Mouse (Mus musculus) megakaryocyte, adult 5-6 weeks (primary cell): ENCODE data around the gene Col4a3. TPM values are rescaled to one million over a fixed set of nuclear protein-coding genes. Genes with fewer than 3 reads are reported as not detected.

ENCODE experiments used
- ATAC-seq: 2 replicates; pipeline ENCODE4 v1.8.0; 2016; ENCODE audit warnings: mild to moderate bottlenecking, inconsistent platforms; ENCODE audit not compliant: poor library complexity, severe bottlenecking
- total RNA-seq, 2 experiments: library from RNA; stranded (forward) in 1 of 2; stranded (reverse) in 1 of 2; fragments of 153-499, 151-499 nt in 1 of 2; fragments of 221-1000, 200-1000 nt in 1 of 2; gene quantifications; 2 replicates each; pipeline versions ENCODE4 v1.2.3 to v1.2.4; 2015 to 2017

The Col4a3 gene
- total RNA-seq, 2 experiments from 2014 or later, result not detected

- ATAC-seq, result no peak
Observed at GRCm38 (mm10) chr1:82662269-82662668, 75.5 kb downstream of the Col4a3 start.

- ATAC-seq, result no peak
Observed at GRCm38 (mm10) chr1:82663522-82663921, 76.8 kb downstream of the Col4a3 start.

- no peak for ATAC-seq
Observed at GRCm38 (mm10) chr1:82686328-82686727, 99.6 kb downstream of the Col4a3 start.

DNA sequence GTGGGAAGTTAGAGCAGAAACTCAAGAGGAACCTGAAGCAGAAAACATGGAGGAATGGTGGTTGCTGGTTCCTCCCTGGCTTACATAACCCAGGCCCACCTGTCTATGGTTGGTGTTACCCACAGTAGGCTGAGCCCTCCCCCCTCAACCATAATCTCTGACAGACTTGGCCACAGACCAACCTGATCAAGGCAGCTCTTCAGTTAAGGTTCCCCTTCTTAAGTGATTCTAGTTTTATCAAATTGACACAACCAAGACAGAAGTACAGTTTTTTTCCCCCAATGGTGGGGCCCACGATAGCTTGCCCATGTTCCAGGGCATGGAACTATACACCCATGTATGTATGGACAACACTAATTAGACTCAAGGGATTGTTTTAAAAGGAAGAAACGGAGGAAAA, 100.1 kb downstream of the Col4a3 start:
- ATAC-seq, result no peak

DNA sequence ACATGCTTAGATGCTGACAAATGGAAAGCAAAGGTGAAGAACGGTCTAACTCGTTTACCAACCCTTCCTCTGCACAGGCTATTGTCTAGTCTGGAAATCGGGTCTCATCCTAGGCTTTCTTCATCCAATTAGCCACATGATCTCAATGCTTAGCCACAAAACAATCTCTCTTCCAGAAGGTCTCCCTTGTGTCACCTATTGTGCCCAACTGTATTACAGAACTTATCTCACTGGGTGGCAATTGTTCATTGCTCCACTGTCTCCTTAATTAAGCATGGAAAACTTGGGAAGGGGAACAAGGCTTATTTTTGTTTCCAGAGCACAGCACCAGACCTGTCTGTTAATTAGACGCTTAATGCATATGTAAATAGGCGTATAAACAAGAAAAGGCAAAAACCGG, 101.2 kb downstream of the Col4a3 start:
- ATAC-seq, result no peak

DNA sequence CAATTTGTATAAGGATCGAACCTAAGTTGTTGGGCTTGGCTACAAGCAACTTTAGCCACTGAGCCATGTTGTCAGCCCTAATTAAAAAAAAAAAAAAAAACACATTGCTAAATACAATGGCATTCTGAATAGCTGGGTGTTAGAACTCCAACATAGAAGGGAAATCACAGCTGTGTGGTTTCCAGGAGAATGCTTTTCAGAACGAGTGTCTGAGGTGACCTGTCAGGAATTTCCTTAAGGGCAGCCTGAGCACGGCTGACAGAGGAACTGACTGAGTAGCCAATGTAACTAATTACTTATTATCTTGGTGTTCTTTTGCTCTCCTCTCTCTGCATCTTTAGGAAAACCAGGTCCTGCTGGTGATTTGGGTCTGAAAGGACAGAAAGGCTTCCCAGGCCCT, 109.2 kb downstream of the Col4a3 start:
- ATAC-seq, result no peak

- no peak for ATAC-seq
Observed at GRCm38 (mm10) chr1:82717816-82718512, 131.2 kb downstream of the Col4a3 start.

DNA sequence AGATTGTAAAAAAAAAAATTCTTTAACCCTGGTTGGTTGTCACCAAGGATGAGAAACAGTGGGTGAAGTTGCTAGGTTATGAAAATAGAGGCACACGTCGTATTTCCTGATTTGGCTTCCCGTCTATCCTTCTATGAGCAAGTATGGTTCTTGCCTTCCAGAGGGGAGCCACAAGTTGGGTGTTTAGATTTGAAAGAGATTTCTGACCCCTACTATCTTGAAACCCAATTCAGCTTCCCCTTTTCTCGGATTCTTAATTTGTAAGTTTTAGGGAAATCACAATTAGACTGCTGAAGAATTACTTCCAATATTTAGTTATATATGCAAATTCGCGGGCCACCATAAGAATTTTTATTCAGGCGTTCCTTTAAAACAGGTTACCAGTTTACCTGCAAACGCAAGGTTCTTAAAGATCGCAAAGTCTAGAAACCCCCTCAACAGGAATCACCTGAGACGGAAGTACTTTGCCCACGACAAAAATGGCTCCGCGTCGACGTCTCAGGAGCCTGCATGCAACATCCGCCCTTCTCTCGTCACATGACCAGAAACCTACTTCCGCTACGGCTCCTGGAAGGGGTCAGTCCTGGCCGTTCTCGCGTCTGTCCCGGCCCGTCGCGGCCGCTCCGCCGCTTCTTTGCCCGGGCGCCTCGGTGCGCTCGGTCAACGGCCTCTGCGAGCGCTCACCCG, 137.8 kb downstream of the Col4a3 start, which contains the start of gene Mff:
Gene Mff, plus strand, starts transcription at position 552 of the 687 bp plus-strand sequence.
- peak; percentile 98 for ATAC-seq

- peak; percentile 81 for ATAC-seq
Observed at GRCm38 (mm10) chr1:82725026-82725874, 138.5 kb downstream of the Col4a3 start.

DNA sequence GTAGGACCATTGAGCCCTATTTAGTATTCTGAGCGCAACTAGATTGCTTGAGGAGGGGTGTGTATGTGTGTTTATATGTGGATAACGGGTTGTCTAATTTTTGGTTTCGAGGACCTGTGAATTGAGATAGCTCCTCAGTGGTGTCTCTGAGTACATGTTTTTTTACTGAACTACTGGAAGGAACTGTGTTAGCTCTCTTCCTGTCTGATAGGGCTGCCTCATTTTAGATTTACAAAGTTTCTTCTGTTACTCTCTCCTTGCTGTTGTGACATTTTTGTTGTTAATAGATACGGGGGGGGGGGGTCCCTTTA, 139.1 kb downstream of the Col4a3 start:
- ATAC-seq, result no peak

GRCm38 (mm10) chr1:82726482-82726881, 139.8 kb downstream of the Col4a3 start:
- ATAC-seq, result no peak

- ATAC-seq, result no peak
Observed at GRCm38 (mm10) chr1:82733357-82733756, 146.6 kb downstream of the Col4a3 start.

- ATAC-seq, result no peak
Observed at GRCm38 (mm10) chr1:82738066-82738465, 151.3 kb downstream of the Col4a3 start.

DNA sequence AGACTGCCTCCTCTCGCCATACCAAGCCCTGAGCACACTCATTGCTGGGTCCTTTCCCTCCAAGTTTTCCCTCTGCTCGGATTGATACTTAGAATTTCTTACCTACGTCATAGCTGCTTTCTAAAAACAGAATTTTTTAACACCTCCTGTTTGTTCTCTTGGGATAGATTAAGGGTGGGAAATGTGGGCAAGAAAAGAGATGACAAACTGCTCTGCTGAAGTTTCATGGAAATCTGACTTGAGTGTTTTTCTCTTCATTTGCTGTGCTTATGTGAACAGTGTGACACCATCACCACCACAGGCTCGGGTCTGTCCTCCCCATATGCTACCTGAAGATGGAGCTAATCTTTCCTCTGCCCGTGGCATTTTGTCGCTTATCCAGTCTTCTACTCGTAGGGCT, 154.8 kb downstream of the Col4a3 start:
- ATAC-seq, result no peak

DNA sequence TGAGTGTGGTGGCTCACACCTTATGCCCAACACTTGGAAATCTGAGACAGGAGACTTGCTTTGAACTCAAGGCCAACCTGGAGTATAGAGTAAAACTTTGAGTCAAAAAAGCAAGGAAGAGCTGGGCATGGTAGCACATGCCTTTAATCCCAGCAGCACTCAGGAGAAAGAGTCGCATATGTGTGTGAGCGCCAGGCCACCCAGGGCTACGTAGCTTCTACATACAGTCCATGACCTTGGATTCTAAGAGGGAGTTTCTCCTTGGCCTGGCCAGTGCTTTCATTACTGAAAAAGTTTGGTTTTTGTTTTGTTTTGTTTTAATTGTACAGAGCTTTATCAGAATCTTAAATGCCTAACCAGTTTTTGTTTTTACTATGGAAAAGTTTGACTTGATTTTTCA, 157.2 kb downstream of the Col4a3 start:
- no peak for ATAC-seq

DNA sequence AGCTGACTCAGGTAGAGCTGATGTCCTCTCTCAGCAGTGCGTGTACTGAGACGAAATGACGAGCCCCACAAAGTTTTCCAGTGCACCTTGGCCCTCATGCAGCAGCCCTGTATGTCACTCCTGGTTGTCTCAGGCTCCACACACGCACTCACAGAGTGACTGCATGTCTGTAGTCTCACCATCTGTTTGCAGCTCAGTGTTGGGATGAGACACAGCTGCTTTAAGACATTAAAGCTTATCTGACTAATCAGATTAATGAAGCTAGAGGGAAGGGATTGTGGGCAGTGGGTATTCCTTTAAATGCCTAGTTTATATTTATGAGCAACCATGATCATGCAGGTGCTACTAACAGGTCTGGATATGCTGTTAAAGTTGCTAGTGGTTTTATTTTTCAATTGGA, 159.7 kb downstream of the Col4a3 start:
- no peak for ATAC-seq

- no peak for ATAC-seq
Observed at GRCm38 (mm10) chr1:82747714-82748452, 161.2 kb downstream of the Col4a3 start.

DNA sequence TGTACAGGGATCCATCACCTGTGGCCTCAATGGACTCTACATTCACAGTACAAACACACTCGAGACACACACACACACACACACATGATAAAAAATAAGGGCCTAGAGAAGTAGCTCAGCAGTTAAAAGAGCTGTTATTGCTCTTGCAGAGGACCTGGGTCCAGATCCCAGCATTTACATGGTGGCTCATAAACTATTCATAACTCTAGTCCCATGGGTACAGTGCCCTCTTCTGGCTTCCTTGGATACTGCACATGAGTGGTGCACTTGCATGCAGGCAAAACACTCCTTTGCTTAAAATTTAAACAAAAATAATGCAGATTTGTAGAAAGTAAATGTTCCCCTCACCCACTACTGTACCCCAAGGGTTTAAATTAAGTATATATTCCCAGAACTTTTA, 172.8 kb downstream of the Col4a3 start:
- ATAC-seq, result no peak

GRCm38 (mm10) chr1:82761454-82762169, 174.9 kb downstream of the Col4a3 start:
- peak; percentile 90 for ATAC-seq

- ATAC-seq, result no peak
Observed at GRCm38 (mm10) chr1:82762274-82762673, 175.6 kb downstream of the Col4a3 start.
